Mouse (Mus musculus): Measurements from ENCODE around the gene Csk. TPM values are rescaled to one million over a fixed set of nuclear protein-coding genes. Genes with fewer than 3 reads are reported as not detected.

Csk gene
- polyA plus RNA-seq, 1 experiment from 2014 or later: 117 TPM

- ATAC-seq (no peak), DNase-seq (ENCODE audit: low read depth, low spot score) (no peak)
- no peaks in the 10 kb centered on the region for H3K27me3 ChIP-seq
- no peak for TF ChIP-seq CTCF (IDR thresholded peaks at IDR 0.05)
- ChIA-PET CTCF (no interaction called here), POLR2A (no interaction called here)
- in situ Hi-C loops (cut with MboI; ENCODE audit: low pct_unique_long_range_greater_than_20kb): no loop called here
Observed at GRCm38 (mm10) chr9:57627191-57627590, 26.2 kb downstream of the Csk start.

DNA sequence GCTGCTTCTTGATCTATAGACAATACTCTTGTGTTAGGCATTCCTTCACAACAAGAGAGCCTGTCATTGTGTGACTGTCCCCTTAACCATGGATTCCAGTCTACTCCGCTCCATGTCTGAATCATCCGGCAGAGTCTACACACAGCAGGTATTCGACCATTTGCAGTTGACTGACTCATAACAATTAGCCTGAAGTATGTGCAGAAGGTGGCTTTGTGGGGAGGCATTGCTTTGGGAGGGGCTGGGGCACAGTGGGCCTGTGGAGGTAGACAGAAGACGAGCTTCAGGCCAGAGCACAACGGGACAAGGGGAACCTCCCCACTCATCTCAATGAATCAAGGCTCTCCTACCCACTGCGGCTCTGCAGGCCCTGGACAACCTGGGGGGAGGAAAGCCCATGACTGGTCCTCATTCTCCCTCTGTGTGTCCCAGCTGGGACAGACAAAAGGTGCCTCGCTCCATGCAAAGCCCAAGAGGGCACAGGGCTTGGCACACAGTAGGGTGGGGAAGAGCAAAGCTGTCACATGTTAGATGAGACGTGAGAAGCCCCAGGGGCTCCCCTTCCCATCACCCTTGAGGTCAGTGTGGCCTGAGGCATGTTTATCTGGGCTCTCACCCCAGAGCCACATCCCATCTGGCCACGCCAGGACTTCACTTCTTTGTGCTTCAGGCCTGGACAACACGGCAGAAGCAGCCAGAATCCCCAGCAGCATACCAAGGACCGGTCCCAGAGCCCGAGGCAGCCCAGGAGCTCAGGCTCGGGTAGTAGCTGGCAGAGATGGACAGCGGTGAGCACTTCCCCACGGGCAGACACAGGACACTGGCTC, 27.5 kb downstream of the Csk start:
- H3K27me3 ChIP-seq: no peaks in the 10 kb centered on the region
- no peak for TF ChIP-seq CTCF (IDR thresholded peaks at IDR 0.05)
- DNase-seq (ENCODE audit: low read depth, low spot score) (no peak), ATAC-seq (peak; percentile 68)
- CTCF ChIA-PET: interaction anchor here (1.0 to 1.6 kb wide), 3 partner anchors 10 to 35 kb away, joined by 3 to 7 read pairs (median 3); no protein-coding TSS in a partner anchor
- in situ Hi-C loops (cut with MboI; ENCODE audit: low pct_unique_long_range_greater_than_20kb): no loop called here
- POLR2A ChIA-PET: interaction anchor here (0.7 to 1.2 kb wide), 3 partner anchors 12 to 192 kb away, joined by 3 to 6 read pairs (median 3); no protein-coding TSS in a partner anchor

- no peak for DNase-seq (ENCODE audit: low read depth, low spot score)
- ChIA-PET CTCF (interaction anchor here (1.2 kb wide), 1 partner anchor 30 kb away, joined by 3 read pairs; no protein-coding TSS in a partner anchor), POLR2A (interaction anchor here (0.6 kb wide), 1 partner anchor 723 kb away, joined by 3 read pairs; no protein-coding TSS in a partner anchor)
- in situ Hi-C loops (cut with MboI; ENCODE audit: low pct_unique_long_range_greater_than_20kb): no loop called here
- no peak for ATAC-seq
- no peak for TF ChIP-seq CTCF (IDR thresholded peaks at IDR 0.05)
- H3K27me3 ChIP-seq: no peaks in the 10 kb centered on the region
Observed at GRCm38 (mm10) chr9:57624295-57624694, 29.1 kb downstream of the Csk start.

DNA sequence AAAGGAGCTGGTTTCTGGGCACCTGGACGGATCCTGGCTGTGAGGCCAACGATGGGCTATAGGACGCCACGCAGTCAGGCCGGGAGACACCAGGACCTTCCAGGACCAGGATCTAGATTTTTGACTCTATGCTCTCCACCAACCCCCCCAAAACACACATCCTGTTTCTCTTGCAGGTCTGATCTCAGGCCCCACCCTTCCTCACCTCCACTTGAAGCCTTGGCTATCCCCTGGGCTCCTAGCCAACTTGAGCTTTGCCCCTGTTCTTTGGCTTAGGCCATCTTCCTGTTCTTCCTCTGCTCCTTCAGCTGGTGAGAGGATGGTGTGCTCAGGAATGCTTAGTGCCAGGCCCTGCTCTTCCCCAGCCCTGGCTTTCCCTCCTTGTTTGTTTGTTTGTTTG, 32.8 kb downstream of the Csk start, which contains the start of gene Lman1l:
Lman1l (minus strand) TSS at position 101 of the 400 bp plus-strand sequence.
- in situ Hi-C loops (cut with MboI; ENCODE audit: low pct_unique_long_range_greater_than_20kb): no loop called here
- ChIA-PET CTCF (interaction anchor here (1.3 kb wide), 1 partner anchor 13 kb away, joined by 3 read pairs; no protein-coding TSS in a partner anchor), POLR2A (interaction anchor here (1.0 kb wide), 1 partner anchor 29 kb away, joined by 3 read pairs; no protein-coding TSS in a partner anchor)
- no peak for DNase-seq (ENCODE audit: low read depth, low spot score)
- ATAC-seq: no peak
- TF ChIP-seq CTCF (IDR thresholded peaks at IDR 0.05): no peak
- H3K27me3 ChIP-seq: no peaks in the 10 kb centered on the region

DNA sequence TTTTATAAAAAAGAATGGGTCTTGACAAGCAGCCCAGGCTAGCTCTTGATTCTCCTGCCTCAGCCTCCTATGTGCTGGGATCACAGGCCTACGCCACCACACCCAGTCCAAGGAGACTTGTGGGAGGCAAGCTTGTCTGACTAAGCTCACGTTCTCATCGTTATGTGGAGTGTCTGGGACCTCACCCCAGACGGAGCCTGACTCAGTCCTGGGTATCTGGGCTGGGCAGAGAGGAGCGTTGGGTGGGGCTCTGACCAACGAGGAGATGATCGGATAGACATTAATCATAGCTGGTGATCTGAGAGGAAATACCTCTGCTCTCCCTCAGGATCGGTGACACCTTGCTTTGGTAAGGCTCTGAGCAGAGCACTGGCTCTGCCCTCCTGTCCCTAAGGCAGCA, 34.6 kb downstream of the Csk start:
- ChIA-PET POLR2A (interaction anchor here (1.1 kb wide), 1 partner anchor 20 kb away, joined by 3 read pairs; no protein-coding TSS in a partner anchor), CTCF (no interaction called here)
- in situ Hi-C loops (cut with MboI; ENCODE audit: low pct_unique_long_range_greater_than_20kb): no loop called here
- DNase-seq (ENCODE audit: low read depth, low spot score) (no peak), ATAC-seq (no peak)
- no peaks in the 10 kb centered on the region for H3K27me3 ChIP-seq
- no peak for TF ChIP-seq CTCF (IDR thresholded peaks at IDR 0.05)

DNA sequence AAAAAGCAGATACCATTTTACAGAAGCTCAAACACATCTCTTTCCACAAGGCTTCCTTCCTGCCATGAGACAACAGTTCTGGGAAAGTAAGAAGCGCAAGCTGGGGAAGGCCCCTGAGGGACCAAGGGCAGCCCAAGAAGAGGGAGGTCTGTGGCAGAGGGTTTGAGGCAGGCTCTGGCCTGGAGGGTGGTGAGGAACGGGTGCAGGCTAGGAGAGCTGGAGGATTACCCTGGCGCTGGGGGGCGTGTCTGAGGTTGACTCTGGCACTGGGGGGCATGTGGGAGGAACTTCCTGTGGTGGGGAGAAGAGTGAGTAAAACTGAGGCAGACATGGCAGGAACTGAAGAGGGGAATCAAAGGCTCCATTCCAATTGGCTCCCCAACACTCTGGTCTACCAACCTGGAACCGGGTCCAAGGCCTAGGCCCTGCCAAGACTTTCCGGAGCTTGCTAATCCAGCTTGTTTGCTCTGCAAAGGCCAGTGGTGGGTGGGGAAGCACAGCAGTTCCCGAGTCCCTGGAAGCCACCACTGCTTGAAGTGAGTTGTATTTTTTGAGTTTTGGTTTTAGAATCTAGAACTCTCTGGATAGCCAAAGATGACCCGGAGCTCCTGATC, 35.8 kb downstream of the Csk start:
- DNase-seq (ENCODE audit: low read depth, low spot score) (no peak), ATAC-seq (no peak)
- H3K27me3 ChIP-seq: no peaks in the 10 kb centered on the region
- CTCF ChIA-PET: no interaction called here
- in situ Hi-C loops (cut with MboI; ENCODE audit: low pct_unique_long_range_greater_than_20kb): no loop called here
- TF ChIP-seq CTCF (IDR thresholded peaks at IDR 0.05): no peak
- POLR2A ChIA-PET: no interaction called here

- ATAC-seq: no peak
- TF ChIP-seq CTCF (IDR thresholded peaks at IDR 0.05): no peak
- no peak for DNase-seq (ENCODE audit: low read depth, low spot score)
- no peaks in the 10 kb centered on the region for H3K27me3 ChIP-seq
- CTCF ChIA-PET: interaction anchor here (1.3 kb wide), 1 partner anchor 41 kb away, joined by 3 read pairs; no protein-coding TSS in a partner anchor
- in situ Hi-C loops (cut with MboI; ENCODE audit: low pct_unique_long_range_greater_than_20kb): no loop called here
- POLR2A ChIA-PET: no interaction called here
Observed at GRCm38 (mm10) chr9:57614786-57615185, 38.6 kb downstream of the Csk start.

DNA sequence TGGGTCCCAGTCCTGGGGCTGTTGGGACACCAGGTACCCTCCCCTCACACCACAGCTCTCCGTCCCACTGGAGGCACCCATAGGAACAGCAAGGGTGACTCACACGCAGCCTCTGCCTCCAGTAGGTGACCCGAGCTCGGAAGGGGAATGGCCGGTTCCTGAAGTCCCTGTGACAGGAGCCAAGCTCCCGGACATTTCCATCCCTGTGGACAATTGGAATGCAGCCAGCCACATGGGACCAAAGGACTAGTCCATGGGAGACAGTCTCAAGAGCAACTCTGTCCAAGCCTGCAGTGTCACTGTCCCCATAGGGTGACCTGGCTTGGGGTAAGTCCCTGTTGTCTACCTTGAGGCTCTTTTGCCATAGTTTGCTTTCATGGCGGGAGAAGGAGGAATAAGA, 39.5 kb downstream of the Csk start:
- ChIA-PET POLR2A (interaction anchor here (1.1 to 2.0 kb wide), 2 partner anchors 12 to 23 kb away, joined by 3 to 6 read pairs; no protein-coding TSS in a partner anchor), CTCF (interaction anchor here (1.2 kb wide), 1 partner anchor 32 kb away, joined by 3 read pairs; no protein-coding TSS in a partner anchor)
- in situ Hi-C loops (cut with MboI; ENCODE audit: low pct_unique_long_range_greater_than_20kb): no loop called here
- H3K27me3 ChIP-seq: no peaks in the 10 kb centered on the region
- ATAC-seq: no peak
- TF ChIP-seq CTCF (IDR thresholded peaks at IDR 0.05): no peak
- DNase-seq (ENCODE audit: low read depth, low spot score): no peak

- in situ Hi-C loops (cut with MboI; ENCODE audit: low pct_unique_long_range_greater_than_20kb): no loop called here
- no peaks in the 10 kb centered on the region for H3K27me3 ChIP-seq
- ChIA-PET CTCF (interaction anchor here (0.8 to 1.2 kb wide), 2 partner anchors 33 to 107 kb away, joined by 3 read pairs; no protein-coding TSS in a partner anchor), POLR2A (interaction anchor here (1.0 to 2.0 kb wide), 2 partner anchors 13 to 68 kb away, joined by 3 to 6 read pairs; no protein-coding TSS in a partner anchor)
- no peak for DNase-seq (ENCODE audit: low read depth, low spot score)
- ATAC-seq: no peak
- TF ChIP-seq CTCF (IDR thresholded peaks at IDR 0.05): no peak
Observed at GRCm38 (mm10) chr9:57612587-57612986, 40.8 kb downstream of the Csk start.

DNA sequence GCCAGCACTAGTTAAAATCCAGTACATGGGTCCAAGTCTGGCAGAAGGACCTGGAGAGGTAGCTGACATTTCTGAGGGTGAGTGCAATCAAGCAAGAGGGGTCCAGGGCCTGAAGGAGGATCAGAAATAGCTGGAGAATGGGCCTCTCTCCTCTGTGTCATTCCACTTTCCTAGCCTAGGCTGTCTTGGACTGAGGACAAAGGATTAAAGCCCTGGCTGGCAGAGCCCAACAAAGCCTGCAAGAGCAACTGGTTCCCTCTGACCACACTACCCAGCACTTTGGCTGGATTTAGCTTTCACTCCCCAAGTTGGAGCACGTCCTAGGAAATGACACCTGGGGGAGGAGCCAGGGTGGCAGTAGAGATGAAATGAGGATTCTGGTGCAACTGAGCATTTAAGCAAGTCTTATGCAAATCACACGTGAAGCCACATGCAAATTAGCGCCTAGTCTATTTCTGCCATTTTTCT, 43.0 kb downstream of the Csk start:
- TF ChIP-seq CTCF (IDR thresholded peaks at IDR 0.05): no peak
- no peaks in the 10 kb centered on the region for H3K27me3 ChIP-seq
- DNase-seq (ENCODE audit: low read depth, low spot score) (no peak), ATAC-seq (no peak)
- POLR2A ChIA-PET: interaction anchor here (0.8 to 1.0 kb wide), 2 partner anchors 13 to 22 kb away, joined by 3 read pairs; no protein-coding TSS in a partner anchor
- CTCF ChIA-PET: no interaction called here
- in situ Hi-C loops (cut with MboI; ENCODE audit: low pct_unique_long_range_greater_than_20kb): no loop called here
